In genomic region chr16:17639951-17640350, GRCm38 (mm10) we compare ENCODE assay signal across 29 mouse cellular contexts. TPM values are rescaled to one million over a fixed set of nuclear protein-coding genes. Genes with fewer than 3 reads are reported as not detected.
"Had no signal": no experiment of that assay in that cellular context is flagged by ENCODE, and none has a peak within 500 bp of the region (broad histone marks: within the 10 kb centered on the region; RNA-seq: fewer than 3 reads in every experiment).

No protein-coding gene starts in this region.

- DNase-seq: gastrocnemius, adult 2 months; gastrocnemius, postnatal 10 days; gastrocnemius, postnatal 25 days; heart, adult 18-20 months; heart, postnatal 14 days; heart, postnatal 4 days; kidney, adult 18-20 months; kidney, adult 8-10 months; kidney, postnatal 10 days; kidney, postnatal 25 days; kidney, postnatal 4 days; liver; liver, embryonic 13.5 days had no signal

- H3K4me2 ChIP-seq: heart, embryonic 11.5 days; heart, embryonic 13.5 days; heart, embryonic 15.5 days; hindbrain, embryonic 12.5 days; hindbrain, embryonic 14.5 days; intestine, embryonic 15.5 days; limb, embryonic 12.5 days; liver, embryonic 11.5 days; liver, embryonic 13.5 days had no signal

- ATAC-seq: hindbrain, embryonic 16.5 days; inflammation-experienced regulatory T-cells, adult 6 months; intestine, embryonic 15.5 days; intestine, postnatal 0 days had no signal

- H3K4me3 ChIP-seq: gastrocnemius, adult 2 months; heart, embryonic 13.5 days; heart, embryonic 15.5 days; hindbrain, embryonic 10.5 days; hindbrain, embryonic 12.5 days; intestine, embryonic 15.5 days; layer of hippocampus, adult 2 months; left cerebral cortex, adult 2 months; limb, embryonic 10.5 days; limb, embryonic 12.5 days; liver, embryonic 13.5 days had no signal

- H3K9ac ChIP-seq: heart, embryonic 13.5 days; heart, embryonic 15.5 days; hindbrain, embryonic 12.5 days; hindbrain, embryonic 14.5 days; intestine, embryonic 15.5 days; limb, embryonic 12.5 days had no signal

- H3K4me1 ChIP-seq: hindbrain, embryonic 10.5 days; hindbrain, embryonic 12.5 days; intestine, embryonic 15.5 days; limb, embryonic 10.5 days; limb, embryonic 12.5 days had no signal

- H3K27me3 ChIP-seq: heart, embryonic 13.5 days; heart, embryonic 15.5 days; hindbrain, embryonic 12.5 days; intestine, embryonic 15.5 days; limb, embryonic 12.5 days; liver, embryonic 13.5 days had no signal

- H3K27ac ChIP-seq: gastrocnemius, adult 2 months; heart, embryonic 13.5 days; heart, embryonic 15.5 days; hindbrain, embryonic 10.5 days; hindbrain, embryonic 12.5 days; hindbrain, embryonic 14.5 days; intestine, embryonic 15.5 days; layer of hippocampus, adult 2 months; left cerebral cortex, adult 2 months; limb, embryonic 10.5 days; limb, embryonic 12.5 days had no signal

- H3K9me3 ChIP-seq: heart, embryonic 13.5 days; heart, embryonic 15.5 days; hindbrain, embryonic 10.5 days; hindbrain, embryonic 12.5 days; intestine, embryonic 15.5 days; limb, embryonic 10.5 days; limb, embryonic 12.5 days; liver, embryonic 13.5 days had no signal

RNA-seq across cellular contexts. Expression of gene Ccdc74a, which starts 6.3 kb away (rescaled TPM):
- total RNA-seq: granulocyte monocyte progenitor cell, adult 5-6 weeks had no signal
